Mouse (Mus musculus) retina, adult 2 months (tissue): Measurements from ENCODE around the gene Olfr130.

Source experiments
- DNase-seq: peaks from one replicate; pipeline ENCODE4 v3.0.0-alpha.2; 2012; ENCODE audit warnings: low read depth, low spot score

The Olfr130 gene

DNA sequence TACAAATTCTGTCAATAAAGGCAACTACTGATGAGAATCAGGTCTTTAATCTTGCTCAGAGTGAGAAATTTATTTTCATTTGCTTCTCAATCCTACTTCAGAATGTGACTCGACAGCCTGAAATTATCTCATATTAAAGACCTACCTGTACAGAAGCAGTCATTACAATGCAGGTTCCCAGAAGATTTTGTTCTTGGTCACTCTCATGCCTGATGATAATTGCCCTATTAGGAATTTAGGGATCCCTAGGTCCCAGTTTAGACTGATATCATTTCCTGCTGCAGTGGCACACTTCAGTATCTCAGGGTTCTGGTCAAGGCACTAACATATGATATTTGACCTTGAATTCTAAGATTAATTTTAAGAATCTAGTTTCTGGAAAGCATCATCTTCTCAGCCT is at the start of gene Olfr130:
Olfr130 (plus strand) TSS at position 301 of the 400 bp plus-strand sequence.
- DNase-seq, result no peak

DNA sequence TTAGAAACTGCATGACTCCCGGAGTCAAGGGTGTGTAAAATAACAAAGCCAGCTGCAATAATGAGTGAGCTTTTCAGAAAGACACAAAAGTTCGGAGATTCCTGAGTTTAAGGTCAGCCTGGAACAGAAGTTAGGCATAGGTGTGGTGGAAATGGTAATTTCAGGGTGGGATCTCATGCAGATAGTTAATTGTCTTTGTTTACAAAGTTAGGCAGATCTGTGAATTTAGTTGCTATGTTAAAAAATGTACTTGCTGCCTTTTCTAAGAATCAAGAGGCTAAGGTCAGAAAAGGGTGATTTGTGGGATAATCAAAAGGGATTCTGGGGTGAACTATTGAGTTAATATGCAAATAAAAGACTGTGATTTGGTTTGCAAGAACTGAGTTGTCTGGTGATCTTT is 47.4 kb upstream of the Olfr130 start:
- no peak for DNase-seq

DNA sequence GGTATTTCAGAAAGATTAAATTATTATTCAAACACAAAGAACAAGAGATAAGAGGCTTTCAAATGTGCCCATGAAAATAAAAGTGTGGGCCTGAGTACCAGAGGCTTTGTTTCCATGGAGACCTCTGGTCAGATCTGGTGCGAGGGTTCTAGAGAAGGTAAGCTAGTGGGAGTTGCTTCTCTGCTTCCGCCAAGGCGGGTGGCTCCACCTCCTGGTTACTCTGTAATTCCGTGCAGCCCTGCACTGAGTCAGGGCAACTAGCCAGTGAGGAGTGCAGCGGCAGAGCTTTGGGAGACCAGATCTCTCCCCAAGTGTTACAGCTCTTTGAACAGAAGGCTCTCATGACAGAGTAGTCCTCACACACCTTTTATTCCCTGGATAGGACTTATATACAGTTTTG is 37.4 kb upstream of the Olfr130 start:
- DNase-seq, result no peak

DNA sequence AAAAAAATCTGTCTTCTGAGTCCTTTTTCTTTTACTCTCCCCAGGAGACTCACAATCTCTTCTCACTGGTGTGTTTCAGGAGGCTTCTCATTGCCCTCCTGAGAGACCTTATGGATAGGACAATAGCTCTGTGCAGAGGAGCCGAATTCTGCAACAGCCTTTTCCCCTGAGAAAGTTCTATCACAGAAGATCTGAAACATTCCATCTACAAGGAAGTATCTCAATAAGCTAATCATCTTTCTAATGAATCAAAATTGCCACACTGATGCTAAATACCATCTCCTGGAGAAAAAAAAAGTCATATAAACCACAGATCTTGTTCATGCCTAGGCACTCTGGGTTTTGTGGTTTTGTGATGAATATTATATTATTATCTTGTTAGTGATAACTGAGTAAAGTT is 3.7 kb upstream of the Olfr130 start, which contains the start of gene Olfr129:
Olfr129 (minus strand) TSS at position 101 of the 400 bp plus-strand sequence.
- DNase-seq, result no peak

DNA sequence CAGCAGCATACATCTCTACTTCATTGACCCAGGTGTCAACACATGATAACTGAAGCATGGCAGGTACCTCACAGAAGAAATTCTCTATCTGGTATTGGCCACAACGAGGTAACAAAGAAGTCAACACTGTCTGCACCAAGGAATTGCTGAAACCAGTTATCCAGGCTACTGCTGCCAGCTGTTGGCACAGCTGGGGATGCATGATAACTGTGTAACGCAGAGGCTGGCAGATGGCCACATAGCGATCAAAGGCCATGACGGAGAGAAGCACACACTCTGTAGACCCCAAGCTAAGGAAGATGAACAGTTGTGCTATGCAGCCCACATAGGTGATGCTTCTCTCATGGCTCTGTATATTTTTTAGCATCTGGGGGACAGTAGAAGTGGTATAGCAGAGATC is 18.6 kb downstream of the Olfr130 start:
- DNase-seq, result no peak

DNA sequence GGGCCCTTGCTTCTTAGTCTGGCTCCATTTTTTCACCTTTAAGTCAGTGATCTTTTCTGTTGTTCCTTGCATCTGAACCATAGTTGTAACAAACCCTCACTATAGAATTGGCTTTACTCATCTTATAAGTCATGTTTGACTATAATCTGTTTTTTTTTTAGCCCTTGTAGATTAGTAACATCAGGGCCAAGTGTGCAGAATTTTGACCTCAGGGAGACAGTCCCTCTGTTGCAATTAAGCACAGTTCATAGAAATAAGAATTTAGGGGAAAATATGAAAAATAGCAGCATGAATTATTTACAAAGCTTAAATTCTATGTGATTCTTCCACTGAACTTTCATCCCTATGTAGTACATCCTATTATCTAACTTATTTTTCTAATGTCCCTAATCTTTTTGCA is 24.9 kb downstream of the Olfr130 start, which contains the start of gene Olfr131:
Olfr131 (minus strand) TSS at position 101 of the 400 bp plus-strand sequence.
- DNase-seq, result no peak
